Mouse (Mus musculus) neural tube, embryonic 12.5 days (tissue): Measurements from ENCODE around the gene Tmem108. TPM values are rescaled to one million over a fixed set of nuclear protein-coding genes. Genes with fewer than 3 reads are reported as not detected.

Experiments used
- ATAC-seq: fragments of 200-750 bp; cut with Nextera tagmentation; 2 replicates; pipeline ENCODE4 v1.8.0; 2017; ENCODE audit warnings: low read depth, mild to moderate bottlenecking, moderate TSS enrichment, moderate library complexity; ENCODE audit not compliant: low FRiP score
- H3K27ac ChIP-seq: fragments of 300-500 bp; sonication (generic); 2 replicates; pipeline ENCODE4 v1.5.1; 2016
- H3K27me3 ChIP-seq: fragments of 300-500 bp; sonication (generic); replicated peaks from 2 replicates; pipeline ENCODE4 v1.6.1; 2016; ENCODE audit warnings: mild to moderate bottlenecking
- H3K36me3 ChIP-seq: fragments of 300-500 bp; sonication (generic); 2 replicates; pipeline ENCODE4 v1.6.1; 2016; ENCODE audit warnings: mild to moderate bottlenecking
- H3K4me1 ChIP-seq: fragments of 300-500 bp; sonication (generic); 2 replicates; pipeline ENCODE4 v1.6.1; 2016
- H3K4me2 ChIP-seq: fragments of 300-500 bp; sonication (generic); replicated peaks from 2 replicates; pipeline ENCODE4 v1.6.1; 2016; ENCODE audit warnings: mild to moderate bottlenecking
- H3K4me3 ChIP-seq: fragments of 300-500 bp; sonication (generic); 2 replicates; pipeline ENCODE4 v1.5.1; 2016
- H3K9ac ChIP-seq: fragments of 300-500 bp; sonication (generic); 2 replicates; pipeline ENCODE4 v1.6.1; 2016; ENCODE audit warnings: mild to moderate bottlenecking
- H3K9me3 ChIP-seq: fragments of 300-500 bp; sonication (generic); 2 replicates; pipeline ENCODE4 v1.6.1; 2016; ENCODE audit warnings: mild to moderate bottlenecking
- WGBS: fragments of 180-500 bp; shearing (Covaris S2); methylation state at CpG from one replicate; pipeline ENCODE4 v1.1.7; 2016; 5-methylcytosine and 5-hydroxymethylcytosine counted together
- polyA plus RNA-seq: library from polyadenylated mRNA; unstranded; fragments of >200 nt; fragmentation: Nextera tagmentation; extraction: Ambion mirVana; gene quantifications from 2 replicates; pipeline ENCODE4 v1.2.1, GENCODE M21; 2016

The Tmem108 gene
- polyA plus RNA-seq, 1 experiment from 2014 or later = 25.8 TPM

- peaks cover 28% of the 10 kb centered on the region for H3K4me1 ChIP-seq
- H3K4me3 ChIP-seq = no peak overlapping the region
- no peaks in the 10 kb centered on the region for H3K36me3 ChIP-seq
- 22% methylated on average over 13 of the region's 13 CpGs for WGBS
- H3K9ac ChIP-seq = no peak overlapping the region
- H3K27me3 ChIP-seq = no peaks in the 10 kb centered on the region
- H3K4me2 ChIP-seq = peak overlapping the region; percentile 32; the same call in 1 of the 2 replicates
- no peaks in the 10 kb centered on the region for H3K9me3 ChIP-seq
- no peak overlapping the region; the same call in 1 of the 2 replicates for H3K27ac ChIP-seq
- peak; percentile 49 for ATAC-seq
Measured at GRCm38 (mm10) chr9:103473915-103474688, 287.5 kb downstream of the Tmem108 start.

DNA sequence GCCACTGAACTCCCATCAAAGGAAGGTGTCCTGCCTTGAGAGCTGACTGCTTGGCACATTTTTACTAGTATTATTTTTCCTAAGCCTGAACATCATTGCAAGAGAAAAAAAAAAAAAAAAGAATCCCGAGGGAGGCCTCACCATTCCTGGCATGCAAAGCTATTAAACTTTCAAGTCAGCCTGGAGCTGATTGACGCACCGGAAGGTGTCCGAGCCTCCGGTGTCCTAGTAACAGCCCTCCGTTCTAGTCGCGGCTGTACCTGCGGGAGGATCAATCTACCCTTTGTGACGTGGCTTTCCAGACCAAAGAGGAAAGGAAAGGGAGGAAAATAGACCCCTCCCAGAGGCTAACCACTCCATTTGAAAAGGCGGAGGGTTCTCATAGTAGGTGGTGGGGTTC is 289.9 kb downstream of the Tmem108 start:
- Histone ChIP-seq H3K4me1 (peaks cover 28% of the 10 kb centered on the region), H3K36me3 (no peaks in the 10 kb centered on the region), H3K9ac (no peak overlapping the region), H3K4me2 (no peak overlapping the region), H3K27me3 (no peaks in the 10 kb centered on the region), H3K27ac (no peak overlapping the region), H3K4me3 (no peak overlapping the region), H3K9me3 (no peaks in the 10 kb centered on the region)
- 36% methylated on average over 11 of the region's 11 CpGs for WGBS
- no peak for ATAC-seq

DNA sequence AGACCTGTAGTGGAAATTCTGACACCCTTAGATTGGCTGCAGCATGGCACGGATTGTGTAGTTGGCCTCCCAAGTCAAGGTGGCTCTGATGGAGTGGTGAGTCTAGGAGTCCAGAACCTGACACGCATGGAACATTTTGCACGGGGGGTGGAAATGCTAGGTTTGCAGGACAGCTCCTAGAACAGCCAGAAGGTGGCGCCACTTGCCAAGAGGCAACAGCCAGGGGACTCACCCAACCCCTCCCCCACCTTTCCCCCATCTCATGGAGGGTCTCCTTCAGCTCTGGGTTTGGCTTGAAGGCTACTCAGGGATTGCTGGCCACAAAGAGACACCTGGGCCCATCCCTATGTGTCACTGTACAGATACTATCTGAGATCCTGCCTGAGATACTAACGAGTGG is 292.1 kb downstream of the Tmem108 start:
- Histone ChIP-seq H3K9ac (no peak overlapping the region), H3K27me3 (no peaks in the 10 kb centered on the region), H3K4me2 (no peak overlapping the region), H3K4me3 (no peak overlapping the region), H3K4me1 (peaks cover 28% of the 10 kb centered on the region), H3K9me3 (no peaks in the 10 kb centered on the region), H3K27ac (no peak overlapping the region), H3K36me3 (no peaks in the 10 kb centered on the region)
- 72% methylated on average over 5 of the region's 5 CpGs for whole genome bisulfite sequencing
- ATAC-seq = no peak

- no peak overlapping the region for H3K4me2 ChIP-seq
- H3K9me3 ChIP-seq = no peaks in the 10 kb centered on the region
- H3K27ac ChIP-seq = no peak overlapping the region
- 76% methylated on average over 7 of the region's 7 CpGs for WGBS
- no peaks in the 10 kb centered on the region for H3K36me3 ChIP-seq
- no peak overlapping the region for H3K4me3 ChIP-seq
- ATAC-seq = no peak
- no peaks in the 10 kb centered on the region for H3K27me3 ChIP-seq
- peaks cover 23% of the 10 kb centered on the region for H3K4me1 ChIP-seq
- H3K9ac ChIP-seq = no peak overlapping the region
Measured at GRCm38 (mm10) chr9:103468911-103469310, 292.7 kb downstream of the Tmem108 start.

GRCm38 (mm10) chr9:103465711-103466220 is 295.9 kb downstream of the Tmem108 start:
- peaks cover 7% of the 10 kb centered on the region; the same call in 1 of the 2 replicates for H3K4me1 ChIP-seq
- H3K27ac ChIP-seq = 0 out of 2 replicates have a peak overlapping the region, but pooled peaks have one; percentile 6
- H3K9ac ChIP-seq = no peak overlapping the region
- peak; percentile 65; the same call in 1 of the 2 replicates for ATAC-seq
- no peaks in the 10 kb centered on the region for H3K36me3 ChIP-seq
- H3K4me3 ChIP-seq = no peak overlapping the region
- 40% methylated on average over 13 of the region's 13 CpGs for WGBS
- no peaks in the 10 kb centered on the region for H3K27me3 ChIP-seq
- H3K4me2 ChIP-seq = no peak overlapping the region
- H3K9me3 ChIP-seq = no peaks in the 10 kb centered on the region

GRCm38 (mm10) chr9:103465293-103465692 is 296.3 kb downstream of the Tmem108 start:
- H3K36me3 ChIP-seq = no peaks in the 10 kb centered on the region
- H3K4me2 ChIP-seq = no peak overlapping the region
- H3K27me3 ChIP-seq = no peaks in the 10 kb centered on the region
- H3K27ac ChIP-seq = no peak overlapping the region
- H3K9ac ChIP-seq = no peak overlapping the region
- peaks cover 5% of the 10 kb centered on the region; the same call in 1 of the 2 replicates for H3K4me1 ChIP-seq
- no peak for ATAC-seq
- no peaks in the 10 kb centered on the region for H3K9me3 ChIP-seq
- H3K4me3 ChIP-seq = no peak overlapping the region
- WGBS = 21% methylated on average over 1 of the region's 1 CpGs

GRCm38 (mm10) chr9:103463833-103464232 is 297.8 kb downstream of the Tmem108 start:
- ATAC-seq = no peak
- Histone ChIP-seq H3K27me3 (no peaks in the 10 kb centered on the region), H3K4me2 (no peak overlapping the region), H3K9ac (no peak overlapping the region), H3K4me1 (no peaks in the 10 kb centered on the region; the same call in 1 of the 2 replicates), H3K9me3 (no peaks in the 10 kb centered on the region), H3K27ac (no peak overlapping the region), H3K36me3 (no peaks in the 10 kb centered on the region), H3K4me3 (no peak overlapping the region)
- 73% methylated on average over 6 of the region's 6 CpGs for WGBS

DNA sequence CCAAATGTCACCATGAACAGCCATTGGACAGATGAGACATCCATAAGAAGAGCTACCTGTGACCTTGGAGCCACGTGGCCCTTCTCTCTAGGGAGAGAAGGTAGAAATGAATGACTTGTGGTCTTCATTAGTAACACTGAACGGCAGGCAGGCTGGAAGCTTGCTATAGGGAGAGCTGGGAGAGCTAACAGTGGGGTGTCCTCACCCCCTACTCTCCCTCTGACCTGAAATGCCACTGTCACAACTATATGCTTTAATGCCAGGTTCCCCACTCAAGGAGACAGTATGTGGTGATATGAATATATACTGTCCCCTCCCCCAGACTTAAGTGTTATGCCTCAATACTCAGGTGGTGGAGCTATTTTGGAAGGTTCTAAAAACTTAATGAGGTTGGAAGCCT is 301.8 kb downstream of the Tmem108 start:
- no peaks in the 10 kb centered on the region for H3K27me3 ChIP-seq
- H3K4me1 ChIP-seq = no peaks in the 10 kb centered on the region
- H3K9ac ChIP-seq = no peak overlapping the region
- H3K36me3 ChIP-seq = no peaks in the 10 kb centered on the region
- H3K4me3 ChIP-seq = no peak overlapping the region
- WGBS = 59% methylated on average over 2 of the region's 2 CpGs
- no peaks in the 10 kb centered on the region for H3K9me3 ChIP-seq
- H3K27ac ChIP-seq = no peak overlapping the region
- no peak overlapping the region for H3K4me2 ChIP-seq
- ATAC-seq = no peak

DNA sequence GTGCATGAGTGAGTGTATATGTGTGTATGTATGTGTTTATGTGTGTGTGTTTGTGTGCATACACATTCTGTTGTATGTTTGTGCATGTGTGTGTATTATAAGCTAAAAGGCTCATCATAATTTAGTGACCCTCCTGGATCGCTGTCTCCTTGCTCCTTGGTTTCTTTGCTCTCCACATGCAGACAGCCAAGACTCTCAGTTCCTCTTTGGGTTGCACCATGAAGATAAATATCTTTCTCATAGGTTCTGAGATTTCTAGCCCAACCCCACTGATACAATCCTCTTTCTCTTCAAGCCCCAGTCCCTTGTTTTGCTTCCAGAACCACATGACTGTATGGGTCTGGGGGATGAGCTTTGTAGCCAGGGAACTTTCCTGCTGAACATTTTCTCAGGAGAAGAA is 302.3 kb downstream of the Tmem108 start:
- H3K27me3 ChIP-seq = no peaks in the 10 kb centered on the region

GRCm38 (mm10) chr9:103449651-103450050 is 312.0 kb downstream of the Tmem108 start:
- Histone ChIP-seq H3K27me3 (no peaks in the 10 kb centered on the region), H3K36me3 (no peaks in the 10 kb centered on the region), H3K4me1 (no peaks in the 10 kb centered on the region), H3K4me2 (no peak overlapping the region), H3K4me3 (no peak overlapping the region), H3K9me3 (no peaks in the 10 kb centered on the region), H3K27ac (no peak overlapping the region), H3K9ac (no peak overlapping the region)
- WGBS = 80% methylated on average over 6 of the region's 6 CpGs
- no peak for ATAC-seq

More for the DNA sequence above, 302.3 kb downstream of the Tmem108 start:
- H3K9me3 ChIP-seq = no peaks in the 10 kb centered on the region
- no peak for ATAC-seq
- H3K36me3 ChIP-seq = no peaks in the 10 kb centered on the region
- H3K27ac ChIP-seq = no peak overlapping the region
- H3K9ac ChIP-seq = no peak overlapping the region
- H3K4me2 ChIP-seq = no peak overlapping the region
- 95% methylated on average over 1 of the region's 1 CpGs for WGBS
- H3K4me3 ChIP-seq = no peak overlapping the region
- H3K4me1 ChIP-seq = no peaks in the 10 kb centered on the region

- no peaks in the 10 kb centered on the region for H3K27me3 ChIP-seq
- no peaks in the 10 kb centered on the region for H3K36me3 ChIP-seq
- H3K27ac ChIP-seq = no peak overlapping the region
- 87% methylated on average over 7 of the region's 7 CpGs for WGBS
- no peak overlapping the region for H3K9ac ChIP-seq
- H3K4me3 ChIP-seq = no peak overlapping the region
- no peak for ATAC-seq
- H3K4me1 ChIP-seq = no peaks in the 10 kb centered on the region
- no peak overlapping the region for H3K4me2 ChIP-seq
- no peaks in the 10 kb centered on the region for H3K9me3 ChIP-seq
Measured at GRCm38 (mm10) chr9:103449092-103449491, 312.5 kb downstream of the Tmem108 start.

- no peak overlapping the region for H3K27ac ChIP-seq
- H3K9me3 ChIP-seq = no peaks in the 10 kb centered on the region
- no peaks in the 10 kb centered on the region for H3K27me3 ChIP-seq
- peaks cover 13% of the 10 kb centered on the region; the same call in 1 of the 2 replicates for H3K4me1 ChIP-seq
- H3K4me2 ChIP-seq = no peak overlapping the region
- no peak overlapping the region for H3K4me3 ChIP-seq
- 89% methylated on average over 5 of the region's 5 CpGs for WGBS
- H3K36me3 ChIP-seq = no peaks in the 10 kb centered on the region
- H3K9ac ChIP-seq = no peak overlapping the region
- no peak for ATAC-seq
Measured at GRCm38 (mm10) chr9:103444656-103445055, 317.0 kb downstream of the Tmem108 start.
